Mouse (Mus musculus): ENCODE data around the gene Tbx2. TPM values are rescaled to one million over a fixed set of nuclear protein-coding genes. Genes with fewer than 3 reads are reported as not detected.

The Tbx2 gene
- total and polyA plus RNA-seq, 3 experiments = 0.17 TPM; not detected in 2

- in situ Hi-C loops (cut with MboI; ENCODE audit: low pct_ligation_motif_present, low pct_unique_long_range_greater_than_20kb, low sequenced_read_pairs) = no loop called here
- Histone ChIP-seq H3K4me2 (ENCODE audit: insufficient read depth, low read depth, poor library complexity, severe bottlenecking) (no peak overlapping the region), H3K36me3 (replicated peaks in 1 of 2; ENCODE audit: control insufficient read depth in 1 of 2, insufficient read depth in 1 of 2, low read length in 1 of 2) (no peaks in the 10 kb centered on the region)
Measured at GRCm38 (mm10) chr11:85889730-85890562, 57.6 kb downstream of the Tbx2 start.

GRCm38 (mm10) chr11:85890563-85890845 lies 58.2 kb downstream of the Tbx2 start:
- peak overlapping the region; percentile 52 for H3K4me2 ChIP-seq (ENCODE audit: insufficient read depth, low read depth, poor library complexity, severe bottlenecking)
- H3K36me3 ChIP-seq (replicated peaks in 1 of 2; ENCODE audit: control insufficient read depth in 1 of 2, insufficient read depth in 1 of 2, low read length in 1 of 2) = no peaks in the 10 kb centered on the region
- H3K27me3 ChIP-seq (replicated peaks) = peaks cover 2% of the 10 kb centered on the region
- no peak overlapping the region for H3K27ac ChIP-seq (ENCODE audit: insufficient read depth, low read depth)
- no peaks in the 10 kb centered on the region for H3K9me3 ChIP-seq (replicated peaks; ENCODE audit: low read length)
- in situ Hi-C loops (cut with MboI; ENCODE audit: low pct_ligation_motif_present, low pct_unique_long_range_greater_than_20kb, low sequenced_read_pairs) (no loop called here), dilution Hi-C loops (cut with MboI; ENCODE audit: extremely low pct_ligation_motif_present, extremely low pct_unique_long_range_greater_than_20kb, low sequenced_read_pairs) (no loop called here)
- TF ChIP-seq RAD21 (IDR thresholded peaks at IDR 0.05; ENCODE audit: low read depth, low read length) (no peak), ZKSCAN1 (IDR thresholded peaks at IDR 0.05; ENCODE audit: borderline replicate concordance, low read depth, low read length) (no peak), UBTF (IDR thresholded peaks at IDR 0.05; ENCODE audit: low read depth, low read length) (no peak), ELF1 (IDR thresholded peaks at IDR 0.05; ENCODE audit: low read depth, low read length) (no peak), ETS1 (conservative IDR thresholded peaks at IDR 0.05; ENCODE audit: low read depth, low read length) (no peak), ZNF384 (IDR thresholded peaks at IDR 0.05; ENCODE audit: low read depth, low read length) (no peak), KAT2A (IDR thresholded peaks at IDR 0.05; ENCODE audit: insufficient replicate concordance, low read length) (no peak), MXI1 (IDR thresholded peaks at IDR 0.05; ENCODE audit: low read depth, low read length) (no peak), TCF12 (IDR thresholded peaks at IDR 0.05; ENCODE audit: low read depth, low read length) (no peak), MYC (IDR thresholded peaks at IDR 0.05; ENCODE audit: low read depth, low read length) (no peak), GABPA (IDR thresholded peaks at IDR 0.05; ENCODE audit: insufficient replicate concordance, low read depth, low read length) (no peak)
- no peak overlapping the region for H3K9ac ChIP-seq (ENCODE audit: insufficient read depth, low read depth)
- DNase-seq (ENCODE audit: extremely low read depth) = no peak
- no peak overlapping the region for H3K4me3 ChIP-seq (replicated peaks in 1 of 3; ENCODE audit: low read depth in 2 of 3, low read length in 2 of 3, poor library complexity in 1 of 3)
- H3K4me1 ChIP-seq (ENCODE audit: control insufficient read depth in 1 of 2, insufficient read depth in 2 of 2) = peaks cover 20 to 37% of the 10 kb centered on the region in 2 experiments
- no peaks in the 10 kb centered on the region for H3K79me2 ChIP-seq (replicated peaks; ENCODE audit: control insufficient read depth, extremely low read depth, insufficient read depth, poor library complexity, severe bottlenecking)

More at GRCm38 (mm10) chr11:85889730-85890562, 57.6 kb downstream of the Tbx2 start:
- dilution Hi-C loops (cut with MboI; ENCODE audit: extremely low pct_ligation_motif_present, extremely low pct_unique_long_range_greater_than_20kb, low sequenced_read_pairs) = no loop called here
- Histone ChIP-seq H3K27me3 (replicated peaks) (peaks cover 2% of the 10 kb centered on the region), H3K27ac (ENCODE audit: insufficient read depth, low read depth) (no peak overlapping the region), H3K9me3 (replicated peaks; ENCODE audit: low read length) (no peaks in the 10 kb centered on the region), H3K79me2 (replicated peaks; ENCODE audit: control insufficient read depth, extremely low read depth, insufficient read depth, poor library complexity, severe bottlenecking) (no peaks in the 10 kb centered on the region), H3K9ac (ENCODE audit: insufficient read depth, low read depth) (no peak overlapping the region), H3K4me1 (ENCODE audit: control insufficient read depth in 1 of 2, insufficient read depth in 2 of 2) (peaks cover 20 to 37% of the 10 kb centered on the region in 2 experiments), H3K4me3 (replicated peaks in 1 of 3; ENCODE audit: low read depth in 2 of 3, low read length in 2 of 3, poor library complexity in 1 of 3) (no peak overlapping the region)
- DNase-seq (ENCODE audit: extremely low read depth) = no peak
- TF ChIP-seq EP300 (IDR thresholded peaks at IDR 0.05; ENCODE audit: low read length) (no peak), HCFC1 (IDR thresholded peaks at IDR 0.05; ENCODE audit: low read depth, low read length) (no peak), UBTF (IDR thresholded peaks at IDR 0.05; ENCODE audit: low read depth, low read length) (no peak), MEF2A (IDR thresholded peaks at IDR 0.05; ENCODE audit: borderline replicate concordance, low read depth, low read length) (no peak), CTCF (conservative IDR thresholded peaks at IDR 0.05 in 1 of 2, IDR thresholded peaks at IDR 0.05 in 1 of 2; ENCODE audit: low read depth in 2 of 2, low read length in 2 of 2) (no peak), MAX (IDR thresholded peaks at IDR 0.05; ENCODE audit: low read length) (no peak), MXI1 (IDR thresholded peaks at IDR 0.05; ENCODE audit: low read depth, low read length) (no peak), MAFK (IDR thresholded peaks at IDR 0.05; ENCODE audit: insufficient replicate concordance, low read length) (no peak), TCF12 (IDR thresholded peaks at IDR 0.05; ENCODE audit: low read depth, low read length) (no peak), ZC3H11A (IDR thresholded peaks at IDR 0.05; ENCODE audit: low read depth, low read length) (no peak), GABPA (IDR thresholded peaks at IDR 0.05; ENCODE audit: insufficient replicate concordance, low read depth, low read length) (no peak), ELF1 (IDR thresholded peaks at IDR 0.05; ENCODE audit: low read depth, low read length) (no peak), RAD21 (IDR thresholded peaks at IDR 0.05; ENCODE audit: low read depth, low read length) (no peak), TBP (conservative IDR thresholded peaks at IDR 0.05; ENCODE audit: low read depth, low read length) (no peak), ZMIZ1 (IDR thresholded peaks at IDR 0.05; ENCODE audit: low read depth, low read length) (no peak), CHD2 (IDR thresholded peaks at IDR 0.05; ENCODE audit: low read length) (no peak), RCOR1 (conservative IDR thresholded peaks at IDR 0.05; ENCODE audit: low read depth, low read length) (no peak), POLR2AphosphoS2 (IDR thresholded peaks at IDR 0.05; ENCODE audit: low read depth, low read length) (no peak)
